Comparison of ENCODE assay signal across 8 mouse cellular contexts in the genomic region with DNA sequence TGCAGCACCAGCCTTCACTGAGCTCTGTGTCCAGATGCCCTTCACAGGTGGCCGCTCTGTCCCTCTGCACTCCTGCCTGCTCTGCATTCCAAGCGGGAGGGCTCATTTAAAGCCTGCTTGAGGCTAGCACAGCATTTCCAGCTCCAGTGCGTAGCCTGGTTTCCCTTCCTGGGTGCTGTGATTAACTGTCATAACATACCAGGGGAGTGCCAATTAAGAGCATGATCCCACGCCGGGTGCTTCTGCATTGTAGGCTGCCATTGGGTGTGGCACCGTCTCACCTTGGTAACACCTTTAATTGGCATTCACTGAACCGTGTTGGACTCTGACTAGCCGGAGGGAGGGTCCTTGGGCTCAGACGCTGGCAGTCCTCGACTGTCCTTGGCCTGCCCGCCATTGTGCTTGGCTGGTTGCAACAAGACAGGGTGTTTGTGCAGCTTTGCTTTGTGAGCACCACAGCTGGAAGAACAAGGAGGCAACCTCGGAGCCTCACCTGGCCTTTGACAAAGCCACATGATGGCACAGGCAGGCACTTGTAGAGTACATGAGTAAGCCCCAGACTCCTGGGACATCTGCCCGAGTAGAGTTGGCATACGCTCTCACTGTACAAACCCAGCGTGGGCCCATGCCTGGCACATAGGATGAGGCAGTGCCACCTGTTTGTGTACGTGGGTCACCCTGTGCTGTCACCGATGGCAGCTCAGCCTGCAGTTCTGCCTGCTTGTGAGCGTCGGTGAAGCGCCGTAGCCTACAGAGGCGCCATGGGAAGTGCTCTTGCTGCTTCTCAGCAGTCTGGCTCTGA. TPM values are rescaled to one million over a fixed set of nuclear protein-coding genes. Genes with fewer than 3 reads are reported as not detected.
DNase-seq lines count a peak whose midpoint lies in the region; ATAC-seq and TF ChIP-seq lines count a peak whose summit lies in the region.

No protein-coding gene starts in this region.

- H3K4me2 ChIP-seq in heart, embryonic 15.5 days: no peak overlapping the region
- H3K4me2 ChIP-seq in forebrain, postnatal 0 days (ENCODE audit: low read depth): no peak overlapping the region
- no peak overlapping the region for H3K4me2 ChIP-seq in liver, postnatal 0 days (ENCODE audit: low read depth, low read length)

- peak overlapping the region; percentile 56; the same call in 1 of the 2 replicates for H3K27ac ChIP-seq in heart, embryonic 15.5 days
- H3K27ac ChIP-seq in forebrain, postnatal 0 days (ENCODE audit: low read depth, low read length): no peak overlapping the region
- H3K27ac ChIP-seq in liver, postnatal 0 days (ENCODE audit: low read depth): no peak overlapping the region

- TF ChIP-seq EP300 in liver, postnatal 0 days (IDR thresholded peaks at IDR 0.05; ENCODE audit: low read depth): no peak

- H3K9me3 ChIP-seq in heart, embryonic 15.5 days (replicated peaks): no peaks in the 10 kb centered on the region
- H3K9me3 ChIP-seq in forebrain, postnatal 0 days (ENCODE audit: low read length): no peaks in the 10 kb centered on the region
- H3K9me3 ChIP-seq in liver, postnatal 0 days (ENCODE audit: low read length): no peaks in the 10 kb centered on the region

- WGBS in heart, embryonic 15.5 days: 82% methylated on average over 22 of the region's 22 CpGs
- WGBS in forebrain, postnatal 0 days: 57% methylated on average over 22 of the region's 22 CpGs
- 50% methylated on average over 22 of the region's 22 CpGs for WGBS in large intestine, adult 2 months
- WGBS in liver, postnatal 0 days (ENCODE audit: insufficient replicate concordance): 83% methylated on average over 22 of the region's 22 CpGs

- no peak overlapping the region for H3K9ac ChIP-seq in heart, embryonic 15.5 days
- H3K9ac ChIP-seq in forebrain, postnatal 0 days: no peak overlapping the region
- no peak overlapping the region for H3K9ac ChIP-seq in liver, postnatal 0 days (replicated peaks)

- ATAC-seq in heart, embryonic 15.5 days (replicated peaks; ENCODE audit: insufficient number of reproducible peaks, insufficient read depth, low FRiP score, low read depth): no peak
- peak; percentile 25 for ATAC-seq in forebrain, postnatal 0 days
- ATAC-seq in liver, postnatal 0 days: no peak

- H3K27me3 ChIP-seq in heart, embryonic 15.5 days: no peaks in the 10 kb centered on the region
- H3K27me3 ChIP-seq in forebrain, postnatal 0 days (ENCODE audit: insufficient read depth, low read length): no peaks in the 10 kb centered on the region
- no peaks in the 10 kb centered on the region for H3K27me3 ChIP-seq in liver, postnatal 0 days (ENCODE audit: insufficient read depth, low read length)

- no peak for DNase-seq in heart, adult 8-10 months (ENCODE audit: low spot score)
- DNase-seq in cerebellum, adult 18-20 months: peak; percentile 61 to 63
- DNase-seq in forebrain, postnatal 0 days: no peak
- peak; percentile 42 for DNase-seq in large intestine, adult 2 months (ENCODE audit: low read depth, low spot score)
- DNase-seq in liver, postnatal 0 days: no peak
- no peak for DNase-seq in embryo, embryonic 11 days
- DNase-seq in spleen, postnatal 10 days (ENCODE audit: low spot score in 2 of 2): no peak

- TF ChIP-seq CTCF in forebrain, postnatal 0 days (IDR thresholded peaks at IDR 0.05; ENCODE audit: low read depth): no peak
- TF ChIP-seq CTCF in liver, postnatal 0 days (IDR thresholded peaks at IDR 0.05; ENCODE audit: low read depth): no peak

- H3K4me3 ChIP-seq in heart, embryonic 15.5 days: no peak overlapping the region
- H3K4me3 ChIP-seq in forebrain, postnatal 0 days (ENCODE audit: low read depth, low read length): no peak overlapping the region
- no peak overlapping the region for H3K4me3 ChIP-seq in liver, postnatal 0 days (ENCODE audit: low read depth, low read length)

- no peaks in the 10 kb centered on the region for H3K36me3 ChIP-seq in heart, embryonic 15.5 days
- no peaks in the 10 kb centered on the region for H3K36me3 ChIP-seq in forebrain, postnatal 0 days (ENCODE audit: insufficient read depth)
- H3K36me3 ChIP-seq in liver, postnatal 0 days (replicated peaks; ENCODE audit: insufficient read depth, low read length): peaks cover 7% of the 10 kb centered on the region

- peaks cover 89% of the 10 kb centered on the region for H3K4me1 ChIP-seq in heart, embryonic 15.5 days (replicated peaks)
- peaks cover 28% of the 10 kb centered on the region for H3K4me1 ChIP-seq in forebrain, postnatal 0 days (ENCODE audit: insufficient read depth)
- peaks cover 33% of the 10 kb centered on the region for H3K4me1 ChIP-seq in liver, postnatal 0 days (ENCODE audit: insufficient read depth)

RNA-seq across cellular contexts. Expression of a gene that starts 57.4 kb away (rescaled TPM):
- polyA plus RNA-seq in heart, embryonic 15.5 days (2015; fragmentation: Nextera tagmentation; extraction: Ambion mirVana): 0.34 and 0.80 TPM in 2 replicates
- under 1 TPM in 1 of 4 experiments, not detected in 3; 0.24 TPM for total RNA-seq in heart, adult 8-10 months (2022)
- total RNA-seq in forebrain, postnatal 0 days (2014; rRNA removed): 4.3 and 7.2 TPM in 2 replicates
- polyA plus RNA-seq in forebrain, postnatal 0 days (2015; fragmentation: Nextera tagmentation; extraction: Ambion mirVana): 1.7 and 2.9 TPM in 2 replicates
- 1.0 and 1.3 TPM in 2 replicates for polyA plus RNA-seq in large intestine, adult 2 months (2012; rRNA removed)
- 0.07 TPM in 1 of 2 replicates, not detected in the other for polyA plus RNA-seq in liver, postnatal 0 days (2015; fragmentation: Nextera tagmentation; extraction: Ambion mirVana)

Comparison
In these comparisons a context has a peak if more than half of its experiments do, and no peak if none do; other contexts are left out.
1. DNase-seq: peak in cerebellum, adult 18-20 months (2 of 2) and large intestine, adult 2 months (single experiment); none in heart, adult 8-10 months (single experiment), forebrain, postnatal 0 days (single experiment), liver, postnatal 0 days (single experiment), embryo, embryonic 11 days (single experiment) and spleen, postnatal 10 days (0 of 2).